Mouse (Mus musculus) forebrain, embryonic 14.5 days (tissue): ENCODE measurements around the gene Zfp160. TPM values are rescaled to one million over a fixed set of nuclear protein-coding genes. Genes with fewer than 3 reads are reported as not detected.

Experiments
- polyA plus RNA-seq: library from polyadenylated mRNA; unstranded; fragments of >200 nt; fragmentation: Nextera tagmentation; extraction: Ambion mirVana; gene quantifications from 2 replicates; pipeline ENCODE4 v1.2.1, GENCODE M21; 2014

The Zfp160 gene
- polyA plus RNA-seq, 1 experiment from 2014 or later: 17.6 TPM

Other genes starting within 250 kb of the Zfp160 start
- gene Vmn1r228, start 222.7 kb upstream of the Zfp160 start, polyA plus RNA-seq: not detected in 2 replicates
- gene Vmn1r229, start 197.3 kb upstream of the Zfp160 start, polyA plus RNA-seq: not detected in 2 replicates
- gene Vmn1r230, start 168.5 kb upstream of the Zfp160 start, polyA plus RNA-seq: not detected in 2 replicates
- not detected in 2 replicates for gene Vmn1r231, start 103.8 kb upstream of the Zfp160 start, polyA plus RNA-seq
- gene Vmn1r232, start 89.2 kb upstream of the Zfp160 start, polyA plus RNA-seq: not detected in 2 replicates
- gene Ppp2r1a, start 63.6 kb upstream of the Zfp160 start, polyA plus RNA-seq: 695 and 703 TPM in 2 replicates
- gene Vmn1r233, start 12.4 kb upstream of the Zfp160 start, polyA plus RNA-seq: not detected in 2 replicates
- gene Vmn1r234, start 217.2 kb downstream of the Zfp160 start, polyA plus RNA-seq: not detected in 2 replicates
- gene Vmn1r235, start 247.5 kb downstream of the Zfp160 start, polyA plus RNA-seq: not detected in 2 replicates